Mouse (Mus musculus): ENCODE results near the gene Arvcf.

GRCm38 (mm10) chr16:18349761-18350325 lies 1.9 kb downstream of the Arvcf start:
- TF ChIP-seq CTCF (IDR thresholded peaks at IDR 0.05; ENCODE audit: low read depth) (no peak), EP300 (IDR thresholded peaks at IDR 0.05; ENCODE audit: low read depth) (no peak)
